ENCODE assay signal across 11 mouse cellular contexts in the genomic region with DNA sequence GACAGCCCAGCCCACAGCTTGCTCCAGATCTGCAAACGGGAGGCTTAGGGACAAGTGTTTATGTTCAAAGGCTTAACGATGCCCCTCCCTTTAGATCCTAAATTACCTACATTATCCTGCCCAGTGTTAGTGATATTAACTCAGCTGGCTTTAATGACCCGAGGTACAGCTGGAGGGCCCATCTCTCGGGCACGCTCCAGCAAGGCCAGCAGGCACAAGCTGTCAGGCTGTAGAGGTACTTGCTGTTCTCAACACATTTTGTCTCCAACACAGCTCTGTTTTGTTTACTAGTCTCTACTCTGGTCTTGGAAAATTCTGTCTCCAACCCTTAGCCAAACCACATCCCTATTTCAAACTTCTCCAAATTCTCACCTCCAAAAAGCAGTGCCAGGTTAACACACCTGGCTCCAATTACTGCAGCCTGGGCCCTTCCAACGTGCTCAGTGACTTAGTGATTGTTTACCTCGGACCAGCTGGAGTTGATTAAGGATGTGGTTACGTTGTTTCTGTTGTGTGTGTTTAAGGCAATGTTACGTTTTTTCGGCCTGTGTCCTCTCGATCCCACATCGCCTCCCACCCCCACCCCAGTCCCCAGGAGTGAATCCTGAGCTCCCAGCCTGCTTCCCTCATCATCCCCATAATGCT.
A peak's percentile ranks its signal among the peaks of the same experiment; 100 is the strongest.
DNase-seq lines count a peak whose midpoint lies in the region; ATAC-seq and TF ChIP-seq lines count a peak whose summit lies in the region.
"Had no signal": no experiment of that assay in that cellular context is flagged by ENCODE, and none has a peak within 500 bp of the region (broad histone marks: within the 10 kb centered on the region; RNA-seq: fewer than 3 reads in every experiment).

No protein-coding gene starts in this region.

- TF ChIP-seq EP300 in heart, adult 2 months (IDR thresholded peaks at IDR 0.05; ENCODE audit: insufficient read depth, low read depth, low read length), result no peak
- no peak for TF ChIP-seq EP300 in stomach, postnatal 0 days (optimal IDR thresholded peaks at IDR 0.05)

- whole genome bisulfite sequencing in heart, adult 2 months, result 69% methylated on average over 12 of the region's 12 CpGs
- WGBS in limb, embryonic 11.5 days, result 6% methylated on average over 12 of the region's 12 CpGs
- whole genome bisulfite sequencing in stomach, postnatal 0 days, result 31% methylated on average over 12 of the region's 12 CpGs

- no peak for DNase-seq in heart, adult 2 months
- no peak for DNase-seq in heart, postnatal 36 days
- peak; percentile 23 for DNase-seq in retina, adult 2 months (ENCODE audit: low read depth, low spot score)
- no peak for DNase-seq in retina, embryonic 14.5 days (ENCODE audit: low spot score)
- peak; percentile 83 for DNase-seq in limb, embryonic 11.5 days (ENCODE audit: low spot score)
- DNase-seq in stomach, postnatal 0 days (ENCODE audit: low spot score), result no peak
- no peak for DNase-seq in adipocyte (ENCODE audit: low spot score)
- no peak for DNase-seq in Muller cell, postnatal 12 days (ENCODE audit: inconsistent ontology term)
- DNase-seq: cerebellum, postnatal 10 days; retina, postnatal 1 day had no signal

- H3K79me2 ChIP-seq in heart, adult 2 months (replicated peaks; ENCODE audit: control insufficient read depth, insufficient read depth, low read length), result no peaks in the 10 kb centered on the region; the same call in 1 of the 2 replicates

- peak; percentile 83 for ATAC-seq in limb, embryonic 11.5 days (ENCODE audit: insufficient number of reproducible peaks, low FRiP score, low TSS enrichment, low read depth)
- ATAC-seq in stomach, postnatal 0 days (ENCODE audit: low FRiP score, low TSS enrichment), result no peak

- peaks cover 8% of the 10 kb centered on the region for H3K4me1 ChIP-seq in heart, adult 2 months (ENCODE audit: control insufficient read depth, insufficient read depth, low read length)
- peaks cover 33% of the 10 kb centered on the region for H3K4me1 ChIP-seq in limb, embryonic 11.5 days (ENCODE audit: control insufficient read depth, insufficient read depth, low read length)
- H3K4me1 ChIP-seq in stomach, postnatal 0 days (replicated peaks; ENCODE audit: control insufficient read depth, insufficient read depth), result peaks cover 4% of the 10 kb centered on the region; the same call in 1 of the 2 replicates

- no peaks in the 10 kb centered on the region for H3K27me3 ChIP-seq in heart, adult 2 months (ENCODE audit: control insufficient read depth, insufficient read depth, low read length)
- H3K27me3 ChIP-seq in limb, embryonic 11.5 days (ENCODE audit: control insufficient read depth, insufficient read depth, low read length), result no peaks in the 10 kb centered on the region
- no peaks in the 10 kb centered on the region for H3K27me3 ChIP-seq in stomach, postnatal 0 days (ENCODE audit: control insufficient read depth, insufficient read depth, low read length)
- H3K27me3 ChIP-seq: heart, embryonic 15.5 days had no signal

- H3K4me3 ChIP-seq in heart, adult 2 months, result no peak overlapping the region
- no peak overlapping the region for H3K4me3 ChIP-seq in limb, embryonic 11.5 days (ENCODE audit: low read depth, low read length)
- H3K4me3 ChIP-seq in stomach, postnatal 0 days (ENCODE audit: low read depth, low read length), result no peak overlapping the region
- H3K4me3 ChIP-seq: heart, embryonic 15.5 days had no signal

- intact Hi-C loops in heart, adult 2 months (cut with DNase I), result no loop called here
- intact Hi-C loops in heart, postnatal 36 days (cut with DNase I), result no loop called here

- no peaks in the 10 kb centered on the region for H3K9me3 ChIP-seq in limb, embryonic 11.5 days (ENCODE audit: control insufficient read depth, low read length)
- no peaks in the 10 kb centered on the region for H3K9me3 ChIP-seq in stomach, postnatal 0 days (ENCODE audit: control insufficient read depth, low read length)
- H3K9me3 ChIP-seq: heart, embryonic 15.5 days had no signal

- H3K9ac ChIP-seq in heart, adult 2 months (ENCODE audit: low read depth, low read length), result no peak overlapping the region
- H3K9ac ChIP-seq in limb, embryonic 11.5 days (ENCODE audit: low read length), result no peak overlapping the region
- H3K9ac ChIP-seq in stomach, postnatal 0 days (ENCODE audit: low read length), result no peak overlapping the region
- H3K9ac ChIP-seq: heart, embryonic 15.5 days had no signal

- no peak for TF ChIP-seq CTCF in heart, adult 2 months (IDR thresholded peaks at IDR 0.05)
- no peak for TF ChIP-seq CTCF in stomach, postnatal 0 days (IDR thresholded peaks at IDR 0.05; ENCODE audit: low read depth)

- H3K4me2 ChIP-seq in limb, embryonic 11.5 days (ENCODE audit: low read depth, severe bottlenecking), result peak overlapping the region; percentile 4; the same call in 1 of the 2 replicates
- no peak overlapping the region for H3K4me2 ChIP-seq in stomach, postnatal 0 days (replicated peaks; ENCODE audit: low read depth)
- H3K4me2 ChIP-seq: heart, embryonic 15.5 days had no signal

- no peak overlapping the region; the same call in 1 of the 2 replicates for H3K27ac ChIP-seq in heart, adult 2 months
- H3K27ac ChIP-seq in limb, embryonic 11.5 days (replicated peaks; ENCODE audit: low read depth, low read length), result peak overlapping the region; percentile 85
- H3K27ac ChIP-seq in stomach, postnatal 0 days (replicated peaks), result 0 out of 2 replicates have a peak overlapping the region, but pooled peaks have one; percentile 26
- H3K27ac ChIP-seq: heart, embryonic 15.5 days had no signal

- H3K36me3 ChIP-seq in heart, adult 2 months (ENCODE audit: control insufficient read depth, insufficient read depth, low read length), result no peaks in the 10 kb centered on the region
- no peaks in the 10 kb centered on the region for H3K36me3 ChIP-seq in limb, embryonic 11.5 days (ENCODE audit: control insufficient read depth, insufficient read depth, low read length)
- H3K36me3 ChIP-seq in stomach, postnatal 0 days (ENCODE audit: control insufficient read depth, insufficient read depth, low read length), result no peaks in the 10 kb centered on the region
- H3K36me3 ChIP-seq: heart, embryonic 15.5 days had no signal

- TF ChIP-seq POLR2A in heart, adult 2 months (IDR thresholded peaks at IDR 0.05; ENCODE audit: insufficient read depth, low read depth, low read length), result 0 out of 2 replicates have a peak, but pooled peaks have one; percentile 10

Comparison
In these comparisons a context has a peak if more than half of its experiments do, and no peak if none do; other contexts are left out.
1. DNase-seq: peak in retina, adult 2 months (single experiment) and limb, embryonic 11.5 days (single experiment); none in heart, adult 2 months (0 of 2), heart, postnatal 36 days (0 of 2), retina, embryonic 14.5 days (single experiment), stomach, postnatal 0 days (single experiment), adipocyte (single experiment) and Muller cell, postnatal 12 days (single experiment).